ENCODE assay signal across 9 mouse cellular contexts in the genomic region with DNA sequence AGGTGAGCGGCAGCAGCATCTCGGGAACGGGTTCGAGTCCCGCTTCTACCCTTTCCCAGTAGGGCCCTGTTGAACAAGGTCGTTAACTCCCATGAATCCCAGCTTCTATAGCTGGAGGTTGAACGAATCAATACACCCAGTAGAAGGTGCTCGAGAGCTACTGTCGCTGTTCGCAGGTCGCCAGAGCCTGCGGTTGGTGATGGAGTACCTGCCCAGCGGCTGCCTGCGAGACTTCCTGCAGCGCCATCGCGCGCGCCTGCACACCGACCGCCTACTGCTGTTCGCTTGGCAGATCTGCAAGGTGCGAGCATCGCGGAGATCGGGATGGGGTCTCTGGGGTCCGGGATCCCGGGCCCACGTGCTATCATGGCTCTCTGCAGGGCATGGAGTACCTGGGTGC. TPM values are rescaled to one million over a fixed set of nuclear protein-coding genes. Genes with fewer than 3 reads are reported as not detected.
DNase-seq lines count a peak whose midpoint lies in the region; ATAC-seq lines count a peak whose summit lies in the region.
"Had no signal": no experiment of that assay in that cellular context is flagged by ENCODE, and none has a peak within 500 bp of the region (broad histone marks: within the 10 kb centered on the region; RNA-seq: fewer than 3 reads in every experiment).

No protein-coding gene starts in this region.

- intact Hi-C loops in left cerebral cortex, postnatal 10 days (cut with DNase I), result no loop called here

- H3K27ac ChIP-seq in limb, embryonic 13.5 days, result no peak overlapping the region

- H3K9me3 ChIP-seq in limb, embryonic 13.5 days, result no peaks in the 10 kb centered on the region

- peak; percentile 33 for DNase-seq in cerebellum, postnatal 10 days
- no peak for DNase-seq in cerebellum, adult 8-10 months
- DNase-seq in retina, postnatal 1 day, result peak; percentile 43
- no peak for DNase-seq in retina, embryonic 14.5 days (ENCODE audit: low spot score)
- no peak for DNase-seq in thymus, postnatal 14 days
- no peak for DNase-seq in left cerebral cortex, postnatal 10 days (ENCODE audit: extremely low spot score in 1 of 2, low spot score in 2 of 2)
- DNase-seq in layer of hippocampus, postnatal 14 days (ENCODE audit: low spot score in 2 of 2), result no peak

- no peak for ATAC-seq in limb, embryonic 13.5 days (ENCODE audit: low FRiP score, low read depth)

- no peaks in the 10 kb centered on the region for H3K36me3 ChIP-seq in limb, embryonic 13.5 days

- peaks cover 23% of the 10 kb centered on the region for H3K4me1 ChIP-seq in limb, embryonic 13.5 days

- H3K4me3 ChIP-seq in limb, embryonic 13.5 days, result peak overlapping the region; percentile 35

- peak overlapping the region; percentile 60 for H3K4me2 ChIP-seq in limb, embryonic 13.5 days (replicated peaks)

- peaks cover 100% of the 10 kb centered on the region for H3K27me3 ChIP-seq in limb, embryonic 13.5 days

- H3K9ac ChIP-seq in limb, embryonic 13.5 days, result no peak overlapping the region

- 2% methylated on average over 29 of the region's 29 CpGs for WGBS in limb, embryonic 13.5 days

RNA-seq across cellular contexts. Expression of a gene that starts 3.4 kb away (rescaled TPM):
- polyA plus RNA-seq in limb, embryonic 13.5 days (2015; fragmentation: Nextera tagmentation; extraction: Ambion mirVana), result 0.48 and 0.55 TPM in 2 replicates
- total RNA-seq in left cerebral cortex, postnatal 10 days (2021), result 1 to 10 TPM; 1.2 to 2.0 TPM
- total RNA-seq in layer of hippocampus, postnatal 14 days (2021), result 1 to 10 TPM; 2.6 to 3.0 TPM
- total RNA-seq: monocyte, adult 5-6 weeks had no signal

RNA-seq across cellular contexts. Expression of a gene that starts 9.5 kb away (rescaled TPM):
- 3.4 and 4.2 TPM in 2 replicates for polyA plus RNA-seq in limb, embryonic 13.5 days (2015; fragmentation: Nextera tagmentation; extraction: Ambion mirVana)
- 1 to 10 TPM; 6.1 to 6.6 TPM for total RNA-seq in left cerebral cortex, postnatal 10 days (2021)
- 1 to 10 TPM; 7.1 to 7.7 TPM for total RNA-seq in layer of hippocampus, postnatal 14 days (2021)

RNA-seq across cellular contexts. Expression of a gene that starts 14.0 kb away (rescaled TPM):
- polyA plus RNA-seq in limb, embryonic 13.5 days (2015; fragmentation: Nextera tagmentation; extraction: Ambion mirVana), result 0.75 and 0.77 TPM in 2 replicates
- 100 to 1,000 TPM; 279 to 290 TPM for total RNA-seq in left cerebral cortex, postnatal 10 days (2021)
- 100 to 1,000 TPM; 268 to 281 TPM for total RNA-seq in layer of hippocampus, postnatal 14 days (2021)

RNA-seq across cellular contexts. Expression of a gene that starts 16.0 kb away (rescaled TPM):
- polyA plus RNA-seq in limb, embryonic 13.5 days (2015; fragmentation: Nextera tagmentation; extraction: Ambion mirVana), result 0.77 and 0.92 TPM in 2 replicates
- under 1 TPM; 0.26 to 0.41 TPM for total RNA-seq in left cerebral cortex, postnatal 10 days (2021)
- total RNA-seq in layer of hippocampus, postnatal 14 days (2021), result under 1 TPM; 0.23 to 0.48 TPM
- total RNA-seq: monocyte, adult 5-6 weeks had no signal

RNA-seq across cellular contexts. Expression of a gene that starts 39.9 kb away (rescaled TPM):
- 4.0 and 4.8 TPM in 2 replicates for polyA plus RNA-seq in limb, embryonic 13.5 days (2015; fragmentation: Nextera tagmentation; extraction: Ambion mirVana)
- 100 to 1,000 TPM; 139 to 143 TPM for total RNA-seq in left cerebral cortex, postnatal 10 days (2021)
- total RNA-seq in layer of hippocampus, postnatal 14 days (2021), result 10 to 100 TPM; 83.1 to 86.4 TPM

Comparison
In these comparisons a context has a peak if more than half of its experiments do, and no peak if none do; other contexts are left out.
1. DNase-seq: peak in cerebellum, postnatal 10 days (2 of 2) and retina, postnatal 1 day (single experiment); none in cerebellum, adult 8-10 months (single experiment), retina, embryonic 14.5 days (single experiment), thymus, postnatal 14 days (single experiment), left cerebral cortex, postnatal 10 days (0 of 2) and layer of hippocampus, postnatal 14 days (0 of 2).